Mouse (Mus musculus) ES-E14 (cell line): Measurements from ENCODE around the gene Uck1.

Experiments used
- HCFC1 ChIP-seq: IDR thresholded peaks from 2 replicates; pipeline ENCODE4 v1.6.1; 2012; ENCODE audit warnings: low read length, inconsistent platforms, borderline replicate concordance; ENCODE audit not compliant: insufficient read depth
- MAFK ChIP-seq: IDR thresholded peaks from 2 replicates; pipeline ENCODE4 v1.6.1; 2014; ENCODE audit warnings: mild to moderate bottlenecking, low read depth, low read length, inconsistent platforms; ENCODE audit not compliant: insufficient read depth
- ZC3H11A ChIP-seq: IDR thresholded peaks from 2 replicates; pipeline ENCODE4 v1.6.1; 2012; ENCODE audit warnings: low read depth, mild to moderate bottlenecking, inconsistent platforms, low read length, borderline replicate concordance
- ZNF384 ChIP-seq: IDR thresholded peaks from 2 replicates; pipeline ENCODE4 v1.6.1; 2012; ENCODE audit warnings: low read depth, low read length, inconsistent platforms

GRCm38 (mm10) chr2:32282727-32283126, 22.8 kb upstream of the Uck1 start:
- no peak for TF ChIP-seq HCFC1
- TF ChIP-seq ZNF384, result no peak
- TF ChIP-seq ZC3H11A, result peak; percentile 14; the same call in 1 of the 2 replicates
- no peak for TF ChIP-seq MAFK
